Mouse (Mus musculus): ENCODE data around the gene Arhgap4. TPM values are rescaled to one million over a fixed set of nuclear protein-coding genes. Genes with fewer than 3 reads are reported as not detected.
A peak's percentile ranks its signal among the peaks of the same experiment; 100 is the strongest.

The Arhgap4 gene
- 1 to 10 TPM in 1 of 2 experiments, under 1 TPM in 1; 0.72 to 3.8 TPM for total RNA-seq (2021)
- long read RNA-seq, experiment 1, partial matches to known transcripts = 1 of 1 reads
- long read RNA-seq, experiment 1, other reads (novel, unspliced or antisense) = 0 of 1 reads
- long read RNA-seq, experiment 2, partial matches to known transcripts = 0 of 1 reads
- long read RNA-seq, experiment 2, other reads (novel, unspliced or antisense) = 1 of 1 reads

- peak; percentile 88 to 92 for DNase-seq
These were observed at the start of gene Arhgap4, which contains the start of gene Naa10 for GRCm38 (mm10) chrX:73921823-73922549. Arhgap4 (minus strand) TSS chrX:73921870. Naa10 (minus strand) TSS chrX:73921944.

GRCm38 (mm10) chrX:73970781-73971180 lies 49.1 kb upstream of the Arhgap4 start:
- no peak for DNase-seq

GRCm38 (mm10) chrX:73969729-73970128 lies 48.1 kb upstream of the Arhgap4 start:
- no peak for DNase-seq

- DNase-seq = no peak
These were observed 47.5 kb upstream of the Arhgap4 start for GRCm38 (mm10) chrX:73969167-73969566.

GRCm38 (mm10) chrX:73967177-73968075 lies 45.8 kb upstream of the Arhgap4 start:
- peak; percentile 90 to 93 for DNase-seq

GRCm38 (mm10) chrX:73966248-73967176 lies 44.8 kb upstream of the Arhgap4 start, which contains the start of gene Hcfc1:
Hcfc1 (minus strand) TSS chrX:73966357.
- DNase-seq = peak; percentile 91 to 94

GRCm38 (mm10) chrX:73965307-73965706 lies 43.6 kb upstream of the Arhgap4 start:
- DNase-seq = peak; percentile 39 to 51

GRCm38 (mm10) chrX:73964363-73964762 lies 42.7 kb upstream of the Arhgap4 start:
- peak; percentile 20 to 36 for DNase-seq

- no peak for DNase-seq
These were observed 33.3 kb upstream of the Arhgap4 start for GRCm38 (mm10) chrX:73954988-73955387.

GRCm38 (mm10) chrX:73952603-73953002 lies 30.9 kb upstream of the Arhgap4 start:
- no peak for DNase-seq

- no peak for DNase-seq
These were observed 27.7 kb upstream of the Arhgap4 start for GRCm38 (mm10) chrX:73949341-73949740.

GRCm38 (mm10) chrX:73948647-73949046 lies 27.0 kb upstream of the Arhgap4 start:
- peak; percentile 48 to 78 for DNase-seq

GRCm38 (mm10) chrX:73946896-73947295 lies 25.2 kb upstream of the Arhgap4 start:
- no peak for DNase-seq

GRCm38 (mm10) chrX:73942294-73942693 lies 20.6 kb upstream of the Arhgap4 start:
- DNase-seq = no peak

GRCm38 (mm10) chrX:73941860-73942259 lies 20.2 kb upstream of the Arhgap4 start:
- no peak for DNase-seq

GRCm38 (mm10) chrX:73931871-73932270 lies 10.2 kb upstream of the Arhgap4 start:
- no peak for DNase-seq

- peak; percentile 77 to 83 for DNase-seq
These were observed 8.9 kb upstream of the Arhgap4 start, which contains the start of gene Renbp for GRCm38 (mm10) chrX:73930402-73931062. Renbp (minus strand) TSS chrX:73930850.

- DNase-seq = no peak
These were observed 846 bp upstream of the Arhgap4 start for GRCm38 (mm10) chrX:73922550-73922882.

- DNase-seq = no peak
These were observed 316 bp downstream of the Arhgap4 start for GRCm38 (mm10) chrX:73921285-73921822.

- DNase-seq = no peak
These were observed 3.0 kb downstream of the Arhgap4 start for GRCm38 (mm10) chrX:73918631-73919030.

GRCm38 (mm10) chrX:73916945-73917344 lies 4.7 kb downstream of the Arhgap4 start:
- DNase-seq = no peak
